Mouse (Mus musculus) neutrophil, adult 5-6 weeks (primary cell): ENCODE measurements at regions not wholly inside any gene's neighbourhood (a gene's known extent, or its start where the extent isn't known, plus 50 kb on each side); places are given as distances from the start of the nearest gene placed in this dataset.

ENCODE experiments used
- ATAC-seq: fragments of 151-379, 151-347 bp; 2 replicates; pipeline ENCODE4 v1.8.0; 2017; ENCODE audit warnings: mild to moderate bottlenecking, moderate TSS enrichment; ENCODE audit not compliant: insufficient number of reproducible peaks, poor library complexity, low FRiP score, severe bottlenecking; ENCODE audit errors: extremely low read depth

DNA sequence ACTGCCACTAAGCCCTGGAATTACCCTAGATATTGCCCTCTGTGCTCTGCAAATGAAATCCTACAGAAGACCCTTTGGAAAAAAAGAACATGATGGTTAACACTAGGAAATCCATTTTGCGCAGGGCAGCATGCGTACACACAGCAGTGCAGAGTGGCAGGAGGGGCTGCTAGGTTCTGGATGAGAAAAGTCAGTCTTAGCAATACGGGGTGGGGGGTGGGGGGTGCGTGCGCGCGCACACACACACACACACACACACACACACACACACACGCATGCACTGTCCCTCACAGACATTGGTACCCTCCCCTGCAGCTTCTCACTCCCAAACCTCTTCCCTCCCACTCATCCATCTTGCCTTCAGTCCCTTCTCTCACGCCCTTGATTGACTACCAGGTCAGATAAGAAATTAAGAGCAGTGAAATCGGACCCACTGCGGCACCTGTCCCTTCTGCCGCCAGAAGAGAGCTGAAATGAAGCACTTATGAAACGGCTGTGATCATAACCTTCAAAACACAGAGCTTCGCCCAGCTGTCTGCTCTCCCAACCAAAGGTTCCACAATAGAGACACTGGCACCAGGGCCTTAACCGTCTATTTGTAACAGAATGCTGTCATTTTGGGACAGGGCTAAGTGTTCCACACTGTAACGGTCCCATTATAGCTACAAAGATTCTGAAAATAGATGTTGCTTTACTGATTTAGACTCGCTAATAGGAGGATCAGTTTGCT is 209.3 kb upstream of the Pitx2 start:
- ATAC-seq, result no peak

DNA sequence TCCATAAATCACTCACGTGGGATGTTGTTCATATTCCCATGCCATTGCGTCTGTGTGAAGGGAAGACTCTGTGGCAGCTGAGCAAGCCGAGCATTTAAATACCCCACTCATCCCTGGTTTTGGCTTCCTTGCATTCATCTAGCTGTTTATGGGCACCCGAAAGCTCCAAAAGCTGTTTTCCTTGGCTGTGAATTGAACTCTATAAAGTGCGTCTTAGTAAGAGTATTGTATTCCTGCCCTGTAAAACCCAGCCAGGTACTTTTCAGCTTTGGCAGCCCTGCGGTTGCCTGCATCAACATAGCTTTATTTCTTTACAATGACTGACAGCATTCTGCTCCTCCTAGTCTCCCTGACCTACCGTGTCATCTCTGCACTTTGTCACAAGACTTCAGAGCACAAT is 196.8 kb upstream of the Pitx2 start:
- ATAC-seq, result no peak

DNA sequence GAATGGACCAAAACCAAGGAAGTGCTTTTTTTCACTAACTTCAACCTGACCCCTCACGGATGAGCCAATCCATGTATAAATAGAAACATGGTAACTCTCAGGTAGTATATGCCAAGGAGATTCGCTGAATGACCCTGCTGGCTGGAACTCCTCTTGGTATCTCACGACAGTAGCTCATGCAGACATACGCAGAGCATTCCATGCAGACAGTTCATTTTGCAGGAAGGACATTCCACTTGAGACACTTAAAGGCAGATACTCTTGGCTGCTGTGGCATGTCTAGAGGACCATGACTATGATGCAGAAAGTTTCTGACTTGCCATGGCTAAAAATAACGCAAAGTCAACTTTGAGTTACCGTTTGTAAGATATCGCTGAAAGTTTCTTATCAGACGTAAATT is 195.6 kb upstream of the Pitx2 start:
- no peak for ATAC-seq

DNA sequence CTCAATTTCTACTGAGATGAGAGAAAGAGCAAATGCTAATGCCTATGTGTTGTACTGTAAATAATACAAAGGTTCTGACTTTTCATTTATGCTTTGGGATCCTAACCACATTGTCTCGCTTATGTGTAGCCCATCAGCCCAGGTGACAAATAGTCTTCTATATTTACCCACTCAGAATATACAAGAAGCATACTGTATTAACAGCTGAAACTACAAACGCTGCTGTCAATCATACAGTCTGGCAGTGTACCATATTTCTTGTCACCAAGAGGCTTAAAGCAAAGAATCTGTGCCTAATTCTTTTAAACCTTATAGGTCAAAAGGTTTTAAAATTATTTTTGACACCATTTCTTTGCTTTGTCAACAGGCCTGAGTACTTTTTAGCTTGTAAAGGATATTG is 160.8 kb upstream of the Pitx2 start:
- no peak for ATAC-seq

DNA sequence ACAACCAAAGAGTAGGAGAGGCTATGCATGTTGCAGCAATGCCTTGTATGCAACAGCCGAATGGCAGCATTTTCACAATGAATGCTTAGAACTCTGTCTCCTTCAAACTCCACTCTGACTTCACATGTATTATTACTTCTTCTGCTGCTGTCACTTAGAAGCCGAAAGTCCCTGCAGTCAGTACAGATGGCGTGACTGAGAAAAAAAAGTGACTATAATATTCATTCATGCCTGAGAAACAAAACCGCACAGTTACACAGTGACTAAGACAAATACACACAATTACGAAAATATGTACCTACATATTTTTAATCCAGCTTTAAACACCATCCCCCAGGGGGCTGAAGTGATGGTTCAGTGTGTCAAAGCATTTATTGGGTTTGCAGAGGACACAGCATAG is 154.8 kb upstream of the Pitx2 start:
- no peak for ATAC-seq

DNA sequence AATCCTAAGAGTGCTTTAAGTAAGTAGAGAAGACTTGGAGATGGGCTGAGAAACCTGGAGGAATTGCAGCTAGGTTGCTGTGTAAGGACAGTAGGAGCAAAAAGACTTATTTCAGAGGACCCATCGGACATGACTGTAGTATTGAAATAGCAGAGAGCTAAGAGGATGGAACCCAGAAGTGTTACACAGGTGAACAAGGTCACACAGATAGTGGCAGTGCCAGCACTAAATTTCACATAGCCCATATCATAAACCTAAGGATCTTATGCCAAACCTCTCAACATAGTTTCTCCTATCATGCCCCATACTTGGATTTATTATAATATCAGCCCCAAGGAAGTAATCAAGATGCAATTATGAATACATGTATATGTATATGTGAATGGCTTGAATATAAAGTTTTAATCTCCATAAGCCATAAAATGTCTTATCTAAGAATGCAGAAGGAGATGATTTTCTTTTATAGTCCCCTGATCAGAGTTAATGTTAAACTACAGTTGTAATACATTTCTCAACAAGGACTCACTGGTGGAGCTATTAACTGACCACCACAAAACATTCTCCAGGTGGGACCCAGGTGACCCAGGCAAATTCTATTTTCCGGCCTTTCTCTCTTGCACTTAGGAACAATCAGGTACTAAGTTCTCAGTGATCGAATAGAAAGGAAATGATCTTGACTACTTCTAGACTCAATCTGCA is 149.6 kb upstream of the Pitx2 start:
- no peak for ATAC-seq

DNA sequence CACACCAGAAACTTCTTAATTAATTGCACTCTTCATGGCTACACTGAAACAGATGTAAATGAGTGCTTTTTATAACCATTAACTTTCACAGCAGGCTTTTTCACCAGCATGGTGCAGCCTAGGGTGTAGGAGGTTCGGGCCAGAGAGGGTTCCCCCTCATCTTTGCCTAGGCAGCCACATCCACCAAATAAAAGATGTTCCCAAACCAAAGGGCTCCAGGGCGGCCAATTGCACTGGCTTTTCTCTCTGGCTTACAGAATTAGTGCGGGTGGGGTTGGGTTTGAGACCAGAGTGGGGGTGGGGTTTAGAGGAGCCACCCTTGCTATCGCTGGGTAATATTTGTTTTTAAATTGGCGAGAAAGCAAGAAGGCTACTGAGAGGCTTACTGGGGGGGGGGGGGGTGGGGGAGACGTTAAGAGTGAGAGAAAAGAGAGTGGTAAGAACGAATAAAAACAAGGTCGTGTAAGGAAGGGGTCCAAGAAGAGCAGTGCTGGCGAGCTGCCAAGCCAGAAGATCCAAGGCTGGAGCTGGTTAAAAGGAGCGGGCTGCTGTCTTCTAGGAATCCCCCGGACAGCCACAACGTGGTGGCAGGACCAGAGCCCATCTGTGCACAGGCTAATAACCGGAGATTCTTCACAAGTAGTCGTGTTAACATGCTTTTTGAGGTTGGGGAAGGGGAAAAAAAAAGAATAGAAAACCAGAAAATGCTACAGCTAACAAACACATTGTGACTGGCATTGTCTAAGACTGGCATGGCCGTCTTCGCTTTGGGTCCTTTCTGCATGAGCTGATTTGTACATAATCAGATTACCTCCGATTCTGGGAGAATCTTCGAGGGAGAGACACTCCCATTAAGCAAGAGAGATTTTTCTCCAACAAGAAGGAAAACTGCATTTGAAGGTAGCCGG is 134.0 kb upstream of the Pitx2 start:
- ATAC-seq, result no peak

DNA sequence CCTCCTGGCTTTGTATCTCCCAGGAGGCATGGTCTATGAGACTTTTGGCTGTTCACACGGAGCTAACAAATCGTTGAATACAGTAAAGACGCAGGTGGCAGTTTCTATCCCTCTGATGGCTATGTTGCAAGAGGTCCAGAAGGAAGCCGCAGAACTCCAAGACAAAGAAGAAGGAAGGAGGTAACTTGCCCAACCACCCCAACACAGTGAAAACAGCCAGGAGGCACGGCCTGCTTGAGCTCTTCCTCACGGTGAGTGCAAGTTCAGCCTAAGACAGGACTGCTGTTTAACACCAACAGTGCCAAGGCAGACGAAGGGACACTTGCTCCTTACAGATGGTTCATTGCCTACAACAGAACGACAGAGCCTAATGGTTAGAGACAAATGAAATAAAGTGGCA is 130.0 kb upstream of the Pitx2 start:
- no peak for ATAC-seq

DNA sequence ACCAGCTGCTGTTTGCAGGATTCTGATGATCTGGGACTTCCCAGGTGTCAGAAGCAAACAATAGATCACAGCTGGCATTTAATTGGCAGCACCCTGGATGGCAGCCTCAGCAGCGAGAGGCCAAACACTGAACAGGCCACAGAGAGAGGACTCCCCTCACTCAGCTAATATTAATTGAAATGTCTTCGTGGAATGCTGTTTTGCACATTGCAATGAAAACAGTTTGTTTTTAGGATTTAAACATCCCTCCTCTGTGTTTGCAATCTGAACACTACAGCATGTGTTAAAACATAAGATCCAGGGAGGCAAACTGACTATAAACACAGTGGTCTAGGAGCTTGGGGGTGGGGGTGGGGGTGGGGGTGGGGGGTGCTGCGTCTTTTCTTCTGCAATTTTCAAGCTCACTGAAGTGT is 129.2 kb upstream of the Pitx2 start:
- ATAC-seq, result no peak

DNA sequence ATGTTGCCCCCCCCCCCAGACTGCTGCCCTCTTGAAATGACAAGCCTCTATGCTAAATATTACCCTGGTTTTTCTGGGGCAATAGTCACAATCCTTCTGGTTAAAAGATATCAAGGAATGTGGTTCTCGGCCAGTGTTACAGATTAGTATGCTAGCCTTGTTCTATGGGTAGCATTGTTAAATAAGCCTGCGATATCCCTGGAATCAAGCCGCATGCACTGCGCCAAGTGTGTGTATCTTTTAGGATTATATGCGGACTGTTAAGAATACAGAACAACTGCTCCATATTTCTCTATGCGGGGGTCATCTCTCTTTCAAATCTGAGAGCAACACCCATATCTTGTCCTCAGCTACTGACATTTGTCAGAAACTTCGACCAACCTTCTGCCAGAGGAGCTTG is 128.7 kb upstream of the Pitx2 start:
- ATAC-seq, result no peak

DNA sequence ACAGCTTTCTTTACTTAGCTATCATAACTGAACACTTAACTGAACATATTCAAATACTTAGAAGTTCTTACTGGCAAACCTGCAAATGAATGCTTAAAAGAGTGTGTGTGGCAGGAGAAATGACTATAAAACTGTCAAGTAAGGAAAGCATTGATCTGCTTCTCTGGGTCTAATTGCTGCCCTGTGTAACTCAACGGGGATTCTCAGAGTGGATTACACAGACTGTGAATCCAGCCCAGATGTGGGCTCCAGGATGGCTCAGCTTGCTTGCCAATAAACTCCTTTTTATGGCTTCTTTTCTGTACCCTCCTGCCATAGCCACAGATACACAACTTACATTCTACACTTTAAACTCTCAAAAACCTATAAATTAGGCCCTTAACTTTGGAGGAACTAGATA is 123.3 kb upstream of the Pitx2 start:
- ATAC-seq, result no peak

DNA sequence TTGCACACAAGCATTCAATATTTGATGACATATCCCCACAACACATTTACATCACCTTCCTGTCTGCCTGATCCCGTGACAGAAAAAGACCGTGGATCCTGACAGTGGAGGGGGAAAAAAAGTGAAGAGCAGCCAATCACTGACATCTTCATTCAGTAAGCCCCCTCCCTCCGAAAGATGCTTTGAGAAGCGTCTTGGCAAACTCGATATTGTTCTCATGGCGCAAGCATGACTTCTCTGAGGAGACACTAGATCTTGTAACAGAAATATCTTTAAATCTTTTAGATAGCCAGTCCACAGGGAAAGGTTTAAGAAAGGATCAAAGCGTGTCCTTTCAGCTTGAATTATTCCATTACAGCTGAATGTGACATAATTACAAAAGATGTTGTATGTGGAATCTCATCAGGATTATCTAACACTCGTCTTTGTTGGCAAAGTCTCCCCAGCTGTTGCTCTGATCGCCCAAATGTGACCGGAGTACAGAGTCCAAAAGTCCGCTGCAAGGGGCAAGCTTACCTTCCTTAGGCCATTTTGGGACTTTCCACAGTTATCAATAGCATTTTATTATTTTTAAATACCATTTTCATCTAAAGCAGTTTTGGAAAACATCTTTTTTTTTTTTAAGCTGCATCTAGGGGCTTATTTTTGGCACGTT is 95.8 kb upstream of the Pitx2 start:
- no peak for ATAC-seq

DNA sequence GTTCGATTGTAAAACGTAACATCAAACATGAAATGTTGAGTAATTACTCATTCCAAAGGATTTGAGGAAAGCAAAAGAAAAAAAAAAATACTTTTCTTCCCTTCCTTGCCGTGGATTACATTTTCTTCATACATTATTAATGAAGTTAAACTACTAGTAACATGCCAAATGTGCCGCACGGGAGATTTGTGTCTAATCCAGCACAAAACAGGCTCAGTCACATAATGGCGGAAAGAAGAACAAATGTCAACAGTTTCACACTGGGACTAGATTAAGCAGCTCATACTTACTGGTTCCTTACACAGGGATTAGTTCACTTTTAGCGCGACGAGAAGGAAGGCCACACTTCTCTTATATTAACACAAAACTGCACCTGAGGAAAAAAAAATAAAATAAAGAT is 94.9 kb upstream of the Pitx2 start:
- ATAC-seq, result no peak

DNA sequence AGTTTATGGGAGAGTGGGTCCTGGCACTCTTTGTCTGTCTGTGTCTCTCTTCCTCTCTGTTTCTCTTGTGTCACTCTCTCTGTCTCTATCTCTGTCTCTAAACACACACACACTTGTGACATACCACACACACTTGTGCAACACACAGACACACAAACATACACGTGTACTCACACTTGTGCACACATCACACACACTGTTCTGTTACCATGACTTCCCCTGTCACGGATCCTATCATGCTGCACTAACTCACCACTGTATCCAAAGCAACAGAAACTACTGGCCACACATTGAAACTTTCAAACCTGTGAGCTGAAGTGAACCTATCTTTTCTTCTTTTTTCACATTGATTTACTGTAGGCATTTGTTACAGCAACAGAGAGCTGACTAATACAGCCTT is 93.5 kb upstream of the Pitx2 start:
- no peak for ATAC-seq

DNA sequence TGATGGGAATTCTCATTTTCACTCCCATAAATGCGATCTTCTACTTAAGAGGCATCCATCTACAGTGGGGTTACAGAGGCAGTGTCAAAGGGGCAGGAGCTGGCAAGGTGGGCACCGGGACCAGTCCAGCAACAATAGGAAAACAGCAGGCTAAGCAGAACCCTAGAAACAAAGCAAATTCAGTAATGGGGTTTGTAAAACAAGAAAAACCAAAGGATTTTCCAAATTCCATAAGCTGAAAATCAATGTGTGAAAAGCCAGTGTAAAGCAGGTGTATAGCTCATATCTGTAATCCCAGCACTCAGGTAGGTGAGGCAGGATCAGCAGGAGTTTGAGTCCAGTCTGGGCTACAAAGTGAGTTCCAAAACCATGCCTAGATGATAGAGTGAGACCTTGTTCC is 69.2 kb upstream of the Pitx2 start:
- no peak for ATAC-seq

DNA sequence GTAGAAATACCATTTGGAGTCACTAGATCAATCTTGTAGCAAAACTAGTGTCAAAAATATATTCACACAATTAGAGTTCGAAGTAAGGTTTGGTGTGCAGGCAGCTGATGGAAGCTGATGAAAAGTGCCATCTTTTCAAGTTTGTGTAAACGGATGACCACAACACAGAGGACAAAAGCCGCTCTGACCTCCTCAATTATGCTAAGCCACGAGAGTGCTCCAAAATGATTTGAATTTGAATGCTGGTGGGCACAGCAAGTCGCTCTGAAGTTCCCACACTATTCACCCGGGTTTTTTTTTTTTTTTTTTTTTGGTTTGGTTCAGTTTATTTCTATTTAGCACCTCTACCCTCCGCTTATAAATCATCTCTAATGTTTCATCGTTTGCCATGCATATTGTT is 68.5 kb upstream of the Pitx2 start:
- ATAC-seq, result no peak

DNA sequence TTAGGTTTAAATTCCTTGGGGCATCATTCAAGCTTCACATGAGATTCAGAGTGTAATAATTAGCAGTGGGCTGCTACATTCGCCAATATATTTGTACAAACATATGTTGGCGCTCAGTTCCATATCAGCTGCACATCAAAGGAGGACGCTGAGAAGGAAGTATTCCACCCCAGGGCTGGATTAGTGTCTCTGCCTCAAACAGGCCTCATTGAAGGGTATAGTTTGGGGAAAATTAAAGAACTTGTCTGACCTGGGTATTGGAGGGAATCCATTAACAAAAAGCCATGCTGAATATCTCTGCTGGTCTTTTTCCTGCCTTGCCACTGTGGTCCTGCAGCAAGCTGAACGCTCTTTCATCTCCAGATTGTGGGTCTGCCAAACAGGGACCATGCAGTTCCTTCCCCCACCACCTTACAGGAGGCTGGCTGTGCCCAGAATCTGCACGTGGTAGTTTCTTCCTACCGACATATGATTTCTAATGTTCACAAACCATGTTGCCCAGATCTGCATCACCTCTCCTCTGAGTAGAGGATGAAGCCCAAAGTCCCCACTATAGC is 67.7 kb upstream of the Pitx2 start:
- ATAC-seq, result no peak
